In the genomic region with DNA sequence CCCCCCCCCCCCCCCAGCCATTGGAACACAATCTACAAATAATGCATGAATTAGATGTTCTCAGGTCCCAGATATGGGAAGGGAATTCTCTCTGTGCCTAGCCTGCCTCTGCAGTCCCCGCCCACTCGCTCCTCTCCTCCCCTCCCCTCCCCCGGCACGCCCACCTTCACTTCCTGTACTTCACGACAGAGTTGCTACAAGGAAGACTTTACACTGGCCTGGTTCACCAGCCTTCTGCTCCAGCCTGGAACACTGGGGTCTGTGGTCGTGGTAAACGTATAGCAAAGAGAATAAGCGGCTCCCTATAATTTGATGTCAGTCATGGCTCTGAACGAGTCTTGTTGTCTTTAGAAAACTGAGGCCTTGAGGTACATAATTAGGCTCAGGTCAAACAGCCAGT, we compare ENCODE assay signal across 10 mouse cellular contexts. TPM values are rescaled to one million over a fixed set of nuclear protein-coding genes. Genes with fewer than 3 reads are reported as not detected.
DNase-seq lines count a peak whose midpoint lies in the region; ATAC-seq and TF ChIP-seq lines count a peak whose summit lies in the region.
"Had no signal": no experiment of that assay in that cellular context is flagged by ENCODE, and none has a peak within 500 bp of the region (broad histone marks: within the 10 kb centered on the region; RNA-seq: fewer than 3 reads in every experiment).

No protein-coding gene starts in this region.

- H3K36me3 ChIP-seq in heart, embryonic 11.5 days (ENCODE audit: control insufficient read depth, insufficient read depth, low read length), result no peaks in the 10 kb centered on the region
- H3K36me3 ChIP-seq in liver, embryonic 16.5 days (ENCODE audit: control insufficient read depth, insufficient read depth), result no peaks in the 10 kb centered on the region
- H3K36me3 ChIP-seq in stomach, embryonic 15.5 days, result no peaks in the 10 kb centered on the region

- no peak overlapping the region for H3K27ac ChIP-seq in heart, embryonic 11.5 days (ENCODE audit: low read depth, low read length)
- no peak overlapping the region for H3K27ac ChIP-seq in liver, embryonic 16.5 days (ENCODE audit: low read length)
- H3K27ac ChIP-seq in stomach, embryonic 15.5 days, result no peak overlapping the region
- no peak overlapping the region for H3K27ac ChIP-seq in layer of hippocampus, adult 2 months

- peak overlapping the region; percentile 27 for H3K4me2 ChIP-seq in heart, embryonic 11.5 days
- H3K4me2 ChIP-seq in liver, embryonic 16.5 days (ENCODE audit: low read depth, low read length), result peak overlapping the region; percentile 29
- H3K4me2 ChIP-seq in stomach, embryonic 15.5 days, result 0 out of 2 replicates have a peak overlapping the region, but pooled peaks have one; percentile 16

- 33% methylated on average over 9 of the region's 9 CpGs for WGBS in heart, embryonic 11.5 days (ENCODE audit: insufficient replicate concordance)
- 12% methylated on average over 9 of the region's 9 CpGs for WGBS in liver, embryonic 16.5 days (ENCODE audit: insufficient replicate concordance)
- 33% methylated on average over 9 of the region's 9 CpGs for WGBS in stomach, embryonic 15.5 days

- H3K27me3 ChIP-seq in heart, embryonic 11.5 days (ENCODE audit: control insufficient read depth, insufficient read depth, low read length), result no peaks in the 10 kb centered on the region
- peaks cover 6% of the 10 kb centered on the region; the same call in 1 of the 2 replicates for H3K27me3 ChIP-seq in liver, embryonic 16.5 days (ENCODE audit: control insufficient read depth, insufficient read depth, low read depth, low read length)
- H3K27me3 ChIP-seq in stomach, embryonic 15.5 days (replicated peaks), result no peaks in the 10 kb centered on the region

- no peak for TF ChIP-seq CTCF in layer of hippocampus, adult 2 months (conservative IDR thresholded peaks at IDR 0.05)

- peaks cover 7% of the 10 kb centered on the region; the same call in 1 of the 2 replicates for H3K4me1 ChIP-seq in heart, embryonic 11.5 days (ENCODE audit: control insufficient read depth, insufficient read depth, low read length)
- peaks cover 3% of the 10 kb centered on the region for H3K4me1 ChIP-seq in liver, embryonic 16.5 days (ENCODE audit: control insufficient read depth, low read depth, low read length)
- peaks cover 13% of the 10 kb centered on the region; the same call in 1 of the 2 replicates for H3K4me1 ChIP-seq in stomach, embryonic 15.5 days

- H3K9me3 ChIP-seq in heart, embryonic 11.5 days (replicated peaks; ENCODE audit: control insufficient read depth, low read length), result no peaks in the 10 kb centered on the region
- no peaks in the 10 kb centered on the region for H3K9me3 ChIP-seq in liver, embryonic 16.5 days (replicated peaks; ENCODE audit: control insufficient read depth, low read length)
- H3K9me3 ChIP-seq in stomach, embryonic 15.5 days, result no peaks in the 10 kb centered on the region

- DNase-seq in 3134 (ENCODE audit: extremely low read depth, insufficient read length, low spot score), result peak; percentile 67
- peak; percentile 83 for DNase-seq in CD4-positive helper T cell, adult 2 months (ENCODE audit: low read depth, low spot score)
- no peak for DNase-seq in right cerebral cortex, postnatal 10 days (ENCODE audit: low spot score in 2 of 2)
- no peak for DNase-seq in layer of hippocampus, adult 2 months (ENCODE audit: low spot score in 2 of 2)
- DNase-seq in right cerebral cortex, postnatal 14 days, result no peak

- no peak overlapping the region for H3K9ac ChIP-seq in heart, embryonic 11.5 days (ENCODE audit: low read depth, low read length)
- H3K9ac ChIP-seq in liver, embryonic 16.5 days (ENCODE audit: low read depth, low read length), result no peak overlapping the region
- no peak overlapping the region for H3K9ac ChIP-seq in stomach, embryonic 15.5 days

- H3K4me3 ChIP-seq in heart, embryonic 11.5 days (ENCODE audit: low read depth, low read length), result no peak overlapping the region
- no peak overlapping the region for H3K4me3 ChIP-seq in liver, embryonic 16.5 days (ENCODE audit: low read depth, low read length)
- no peak overlapping the region for H3K4me3 ChIP-seq in stomach, embryonic 15.5 days (replicated peaks)
- H3K4me3 ChIP-seq in layer of hippocampus, adult 2 months, result no peak overlapping the region
- H3K4me3 ChIP-seq: erythroblast, embryonic 14.5 days had no signal

- no peak for ATAC-seq in heart, embryonic 11.5 days (replicated peaks; ENCODE audit: insufficient number of reproducible peaks, low FRiP score, low TSS enrichment)
- no peak; the same call in 1 of the 2 replicates for ATAC-seq in liver, embryonic 16.5 days (ENCODE audit: low read depth)
- ATAC-seq in stomach, embryonic 15.5 days (ENCODE audit: insufficient read depth, low FRiP score, low read depth), result no peak

RNA-seq across cellular contexts. Expression of a gene that starts 3.7 kb away (rescaled TPM):
- polyA plus RNA-seq in heart, embryonic 11.5 days (2014; fragmentation: Nextera tagmentation; extraction: Ambion mirVana), result 0.65 and 1.3 TPM in 2 replicates
- 0.08 and 0.13 TPM in 2 replicates for polyA plus RNA-seq in liver, embryonic 16.5 days (2015; fragmentation: Nextera tagmentation; extraction: Ambion mirVana)
- 3.2 and 4.3 TPM in 2 replicates for polyA plus RNA-seq in stomach, embryonic 15.5 days (2015; fragmentation: Nextera tagmentation; extraction: Ambion mirVana)
- total RNA-seq in layer of hippocampus, adult 2 months (2021), result 1 to 10 TPM; 3.5 to 3.8 TPM
- polyA plus RNA-seq: erythroblast, embryonic 14.5 days; neural tube, embryonic 11.5 days had no signal

RNA-seq across cellular contexts. Expression of a gene that starts 51.5 kb away (rescaled TPM):
- 2.7 and 5.3 TPM in 2 replicates for polyA plus RNA-seq in heart, embryonic 11.5 days (2014; fragmentation: Nextera tagmentation; extraction: Ambion mirVana)
- 1.3 and 1.7 TPM in 2 replicates for polyA plus RNA-seq in liver, embryonic 16.5 days (2015; fragmentation: Nextera tagmentation; extraction: Ambion mirVana)
- polyA plus RNA-seq in stomach, embryonic 15.5 days (2015; fragmentation: Nextera tagmentation; extraction: Ambion mirVana), result 5.9 and 7.2 TPM in 2 replicates
- 1 to 10 TPM; 1.1 to 1.2 TPM for total RNA-seq in layer of hippocampus, adult 2 months (2021)

Comparison
In these comparisons a context has a peak if more than half of its experiments do, and no peak if none do; other contexts are left out.
1. DNase-seq: peak in 3134 (single experiment) and CD4-positive helper T cell, adult 2 months (single experiment); none in right cerebral cortex, postnatal 10 days (0 of 2), layer of hippocampus, adult 2 months (0 of 2) and right cerebral cortex, postnatal 14 days (single experiment).
2. Peak in every context shown above with its lines, with median percentiles within 50 percentile points of each other: H3K4me2 ChIP-seq.